Mouse (Mus musculus): ENCODE measurements around the gene Rbms2.

Gene Rbms2

GRCm38 (mm10) chr10:128140236-128140952 is 39.7 kb downstream of the Rbms2 start:
- DNase-seq (ENCODE audit: low spot score in 2 of 2): no peak

GRCm38 (mm10) chr10:128135374-128135773 is 44.7 kb downstream of the Rbms2 start:
- no peak for DNase-seq (ENCODE audit: low spot score in 2 of 2)

- DNase-seq (ENCODE audit: low spot score in 2 of 2): peak; percentile 73 to 79
Measured at GRCm38 (mm10) chr10:128133650-128134332, 46.3 kb downstream of the Rbms2 start.

GRCm38 (mm10) chr10:128131812-128132211 is 48.3 kb downstream of the Rbms2 start:
- DNase-seq (ENCODE audit: low spot score in 2 of 2): no peak

GRCm38 (mm10) chr10:128131297-128131696 is 48.8 kb downstream of the Rbms2 start:
- DNase-seq (ENCODE audit: low spot score in 2 of 2): no peak

GRCm38 (mm10) chr10:128128143-128128542 is 52.0 kb downstream of the Rbms2 start:
- DNase-seq (ENCODE audit: low spot score in 2 of 2): no peak

GRCm38 (mm10) chr10:128127497-128127896 is 52.6 kb downstream of the Rbms2 start:
- DNase-seq (ENCODE audit: low spot score in 2 of 2): no peak

- DNase-seq (ENCODE audit: low spot score in 2 of 2): no peak
Measured at GRCm38 (mm10) chr10:128125951-128126350, 54.1 kb downstream of the Rbms2 start.

- DNase-seq (ENCODE audit: low spot score in 2 of 2): no peak
Measured at GRCm38 (mm10) chr10:128124831-128125230, 55.3 kb downstream of the Rbms2 start.

- DNase-seq (ENCODE audit: low spot score in 2 of 2): no peak
Measured at GRCm38 (mm10) chr10:128123833-128124232, 56.3 kb downstream of the Rbms2 start.

GRCm38 (mm10) chr10:128111227-128111626 is 68.9 kb downstream of the Rbms2 start:
- DNase-seq (ENCODE audit: low spot score in 2 of 2): no peak

- no peak for DNase-seq (ENCODE audit: low spot score in 2 of 2)
Measured at GRCm38 (mm10) chr10:128110103-128110761, 69.9 kb downstream of the Rbms2 start.

GRCm38 (mm10) chr10:128097587-128097971 is 82.5 kb downstream of the Rbms2 start:
- peak in 1 of 2 experiments; percentile 40 for DNase-seq (ENCODE audit: low spot score in 2 of 2)

- peak; percentile 73 to 75 for DNase-seq (ENCODE audit: low spot score in 2 of 2)
Measured at GRCm38 (mm10) chr10:128096693-128097586, 83.2 kb downstream of the Rbms2 start.

GRCm38 (mm10) chr10:128096313-128096692 is 83.8 kb downstream of the Rbms2 start:
- DNase-seq (ENCODE audit: low spot score in 2 of 2): no peak

- no peak for DNase-seq (ENCODE audit: low spot score in 2 of 2)
Measured at GRCm38 (mm10) chr10:128095003-128095636, 85.0 kb downstream of the Rbms2 start.

GRCm38 (mm10) chr10:128094340-128094968 is 85.6 kb downstream of the Rbms2 start:
- peak in 1 of 2 experiments; percentile 61 for DNase-seq (ENCODE audit: low spot score in 2 of 2)

GRCm38 (mm10) chr10:128093496-128094294 is 86.4 kb downstream of the Rbms2 start:
- DNase-seq (ENCODE audit: low spot score in 2 of 2): no peak

GRCm38 (mm10) chr10:128092506-128093495 is 87.3 kb downstream of the Rbms2 start:
- peak; percentile 56 to 68 for DNase-seq (ENCODE audit: low spot score in 2 of 2)
